Mouse (Mus musculus): ENCODE measurements at regions not wholly inside any gene's neighbourhood (a gene's known extent, or its start where the extent isn't known, plus 50 kb on each side); places are given as distances from the start of the nearest gene placed in this dataset.

DNA sequence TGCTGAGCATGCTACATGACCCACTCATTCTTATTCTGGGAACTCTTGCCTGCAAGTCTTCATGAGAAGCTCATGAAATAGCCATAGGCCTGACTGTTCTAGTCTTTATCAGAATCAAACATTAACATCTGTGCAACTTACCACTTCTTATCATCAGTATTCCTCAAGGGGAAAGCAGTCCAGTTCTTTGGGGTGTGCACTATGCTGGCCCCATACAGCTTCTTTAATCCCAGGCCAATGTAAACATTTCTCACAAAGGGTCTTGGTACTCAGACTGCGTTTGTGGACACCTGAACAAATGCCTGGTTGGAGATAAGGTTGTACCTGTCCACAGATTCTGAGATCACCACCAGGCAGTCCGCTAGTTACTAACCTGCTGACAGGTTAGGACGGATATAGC, 51.3 kb downstream of the 3110018I06Rik start:
- DNase-seq (ENCODE audit: low spot score in 2 of 2): no peak

GRCm38 (mm10) chr12:107541196-107541595, 52.8 kb downstream of the 3110018I06Rik start:
- no peak for DNase-seq (ENCODE audit: low spot score in 2 of 2)

DNA sequence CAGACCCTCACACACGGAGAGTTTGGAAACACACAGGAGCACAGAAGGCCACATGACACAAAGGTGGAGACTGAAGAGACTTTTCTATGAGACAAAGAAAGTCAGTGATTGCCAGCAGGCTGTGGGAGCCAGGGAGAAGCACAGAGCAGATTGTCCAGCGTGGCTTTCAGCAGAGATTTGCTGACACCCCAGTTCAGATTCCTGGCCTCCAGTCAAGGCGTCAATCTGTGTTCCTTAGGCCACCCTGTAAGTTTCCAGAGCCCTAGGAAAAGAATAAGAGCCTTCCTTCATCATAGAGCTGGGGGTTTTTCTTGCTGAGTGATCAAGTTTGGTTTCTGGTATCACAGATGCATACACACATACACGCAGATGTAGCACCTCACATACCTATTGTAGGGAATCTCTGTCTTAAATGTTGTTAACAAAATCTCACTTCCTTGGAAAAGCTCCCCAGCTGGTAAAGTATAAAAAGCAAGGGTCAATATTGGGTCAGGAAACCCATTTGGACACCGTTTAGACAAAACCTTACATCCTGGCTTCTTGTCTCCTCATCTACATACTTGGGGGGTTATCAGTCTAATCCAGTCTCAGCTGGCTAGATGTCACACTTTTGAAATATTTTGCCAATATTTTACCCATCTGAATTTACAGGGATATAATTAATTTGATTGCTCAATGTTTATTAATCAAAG, 58.9 kb downstream of the 3110018I06Rik start:
- DNase-seq (ENCODE audit: low spot score in 2 of 2): no peak

- no peak for DNase-seq (ENCODE audit: low spot score in 2 of 2)
Measured at GRCm38 (mm10) chr12:107547886-107548448, 59.5 kb downstream of the 3110018I06Rik start.

- peak in 1 of 2 experiments; percentile 17 for DNase-seq (ENCODE audit: low spot score in 2 of 2)
Measured at GRCm38 (mm10) chr12:107549452-107550296, 61.2 kb downstream of the 3110018I06Rik start.

- no peak for DNase-seq (ENCODE audit: low spot score in 2 of 2)
Measured at GRCm38 (mm10) chr12:107559191-107559590, 70.8 kb downstream of the 3110018I06Rik start.

DNA sequence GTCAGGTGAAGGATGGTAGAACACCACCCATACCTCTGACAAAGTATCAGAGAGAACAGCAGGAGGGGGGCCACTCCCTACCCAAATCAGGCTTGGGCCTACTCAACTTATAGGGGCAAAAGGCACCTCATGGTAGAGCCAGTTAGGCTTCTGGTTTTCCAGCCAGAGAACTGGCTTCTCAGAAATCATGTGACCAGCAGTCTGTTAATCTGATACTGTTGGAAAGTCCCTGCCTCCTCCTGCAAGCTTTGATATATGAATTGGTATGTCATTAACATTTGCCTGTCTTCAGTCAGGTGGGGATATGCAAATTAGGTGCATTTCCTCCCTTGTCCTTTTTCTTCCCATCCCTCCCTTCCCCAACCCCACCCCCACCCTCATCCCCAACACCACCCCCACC, 71.7 kb downstream of the 3110018I06Rik start:
- DNase-seq (ENCODE audit: low spot score in 2 of 2): no peak

GRCm38 (mm10) chr12:107572586-107572985, 84.2 kb downstream of the 3110018I06Rik start:
- DNase-seq (ENCODE audit: low spot score in 2 of 2): no peak

GRCm38 (mm10) chr12:107579508-107579907, 91.1 kb downstream of the 3110018I06Rik start:
- no peak for DNase-seq (ENCODE audit: low spot score in 2 of 2)

DNA sequence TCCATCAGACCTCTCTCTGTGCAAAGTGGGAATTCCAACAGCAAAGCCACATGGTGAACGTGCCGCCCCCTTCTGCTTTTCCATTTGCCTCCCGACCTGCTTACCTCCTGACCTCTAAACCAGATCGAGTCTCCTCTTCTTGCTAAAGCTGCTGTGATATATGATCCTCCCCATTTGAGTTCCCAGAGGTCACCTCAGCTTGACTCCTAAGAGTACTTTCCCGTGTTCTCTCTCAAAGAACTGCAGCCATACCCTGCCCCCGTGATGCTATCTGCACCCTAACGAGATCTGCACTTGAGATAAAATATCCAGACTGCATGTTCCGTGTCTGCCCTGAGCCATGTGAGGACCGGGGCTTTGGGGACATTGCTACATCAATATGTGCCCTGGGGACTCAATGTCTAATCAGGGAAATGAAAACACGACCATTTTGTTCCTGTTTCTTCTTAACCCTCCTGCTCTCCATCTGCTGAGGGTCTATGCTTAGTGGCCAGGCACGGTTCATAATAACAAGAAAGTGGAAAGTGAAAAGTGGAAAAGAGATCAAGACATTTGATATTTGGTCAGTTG, 94.8 kb downstream of the 3110018I06Rik start:
- no peak for DNase-seq (ENCODE audit: low spot score in 2 of 2)

DNA sequence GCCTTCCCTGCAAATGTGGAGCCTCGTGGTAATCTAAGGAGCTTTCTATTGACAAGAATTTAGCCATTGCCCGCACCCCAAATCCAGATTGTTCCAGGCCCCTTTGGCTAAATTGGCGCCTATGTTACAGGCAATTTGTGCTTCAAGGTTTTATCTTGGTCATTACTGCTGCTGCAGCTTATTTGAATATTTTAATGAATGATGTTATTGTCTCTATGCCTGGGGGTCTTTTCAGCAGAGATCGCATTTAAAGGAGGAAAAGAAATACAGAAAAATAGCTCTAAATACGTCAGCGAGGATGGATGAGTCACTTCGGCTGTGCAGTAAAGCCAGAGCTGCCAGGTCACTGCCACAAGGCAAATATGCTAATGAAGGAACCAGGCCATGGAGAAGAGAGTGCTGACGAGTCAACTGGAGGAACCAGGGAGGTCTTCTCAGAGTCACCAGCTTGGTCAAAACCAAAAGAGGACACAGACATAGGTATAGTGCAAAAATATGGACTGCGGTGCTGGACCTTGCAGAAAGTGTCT, 97.3 kb downstream of the 3110018I06Rik start:
- no peak for DNase-seq (ENCODE audit: low spot score in 2 of 2)

GRCm38 (mm10) chr12:107596236-107596635, 107.8 kb downstream of the 3110018I06Rik start:
- DNase-seq (ENCODE audit: low spot score in 2 of 2): no peak

DNA sequence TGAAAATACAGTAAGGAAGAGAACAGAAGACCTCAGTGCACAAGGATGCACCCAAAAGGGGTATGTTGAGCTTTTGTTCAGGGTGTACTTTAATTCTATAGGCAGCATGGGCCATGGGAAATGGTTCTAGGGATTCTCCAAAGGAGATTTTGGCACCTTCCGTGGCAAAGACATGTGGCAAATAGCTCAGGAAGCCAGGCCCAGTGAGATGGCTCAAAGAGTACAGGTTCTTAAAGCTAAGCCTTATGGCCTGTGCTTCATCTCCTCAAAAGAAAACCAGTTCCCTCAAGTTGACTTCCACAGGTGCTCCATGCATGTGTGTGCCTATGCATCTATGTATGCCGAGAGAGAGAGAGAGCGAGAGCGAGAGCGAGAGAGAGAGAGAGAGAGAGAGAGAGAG, 112.1 kb downstream of the 3110018I06Rik start:
- DNase-seq (ENCODE audit: low spot score in 2 of 2): no peak

GRCm38 (mm10) chr12:107608966-107609365, 120.5 kb downstream of the 3110018I06Rik start:
- DNase-seq (ENCODE audit: low spot score in 2 of 2): no peak

GRCm38 (mm10) chr12:107609986-107610385, 121.6 kb downstream of the 3110018I06Rik start:
- no peak for DNase-seq (ENCODE audit: low spot score in 2 of 2)

DNA sequence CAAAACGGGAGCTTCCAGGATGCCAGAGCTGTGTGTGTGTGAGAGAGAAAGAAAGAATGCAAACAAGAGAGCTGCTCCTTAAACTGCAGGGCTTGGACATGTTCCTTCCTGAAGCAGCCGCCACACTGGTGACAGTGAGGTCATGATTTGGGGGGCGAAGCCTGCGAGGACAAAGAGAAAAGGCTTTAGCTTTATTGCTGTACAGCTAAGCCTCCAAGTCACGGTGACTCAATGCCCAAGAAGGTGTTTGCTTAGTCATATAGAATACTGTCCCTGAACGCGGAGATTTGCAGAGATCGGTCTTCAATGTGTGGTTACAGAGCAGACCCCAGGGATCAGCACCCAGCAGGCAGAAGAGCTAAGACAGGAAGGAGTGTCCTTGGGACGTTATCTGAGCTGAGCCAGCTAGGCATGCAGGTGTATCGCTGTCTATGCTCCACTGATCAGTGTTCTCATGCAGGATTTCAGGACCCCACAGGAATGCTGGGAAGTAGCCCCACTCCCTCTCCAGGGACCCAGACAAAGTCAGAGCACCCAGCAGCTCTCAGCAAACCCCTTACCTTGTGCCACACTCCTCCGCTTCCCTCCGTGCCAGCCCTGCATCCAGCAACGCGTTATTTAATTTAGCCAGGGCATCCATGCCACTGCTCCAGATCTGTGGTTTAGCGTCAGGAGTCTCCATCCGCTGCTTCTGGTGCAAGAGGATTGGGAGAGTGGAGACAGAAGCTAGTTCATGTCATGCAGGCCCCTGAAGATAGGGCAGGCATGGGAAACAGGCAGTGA, 129.0 kb downstream of the 3110018I06Rik start:
- no peak for DNase-seq (ENCODE audit: low spot score in 2 of 2)

GRCm38 (mm10) chr12:107624446-107624845, 136.0 kb downstream of the 3110018I06Rik start:
- no peak for DNase-seq (ENCODE audit: low spot score in 2 of 2)

GRCm38 (mm10) chr12:107648008-107648407, 159.6 kb downstream of the 3110018I06Rik start:
- no peak for DNase-seq (ENCODE audit: low spot score in 2 of 2)

- no peak for DNase-seq (ENCODE audit: low spot score in 2 of 2)
Measured at GRCm38 (mm10) chr12:107652126-107652728, 163.8 kb downstream of the 3110018I06Rik start.

DNA sequence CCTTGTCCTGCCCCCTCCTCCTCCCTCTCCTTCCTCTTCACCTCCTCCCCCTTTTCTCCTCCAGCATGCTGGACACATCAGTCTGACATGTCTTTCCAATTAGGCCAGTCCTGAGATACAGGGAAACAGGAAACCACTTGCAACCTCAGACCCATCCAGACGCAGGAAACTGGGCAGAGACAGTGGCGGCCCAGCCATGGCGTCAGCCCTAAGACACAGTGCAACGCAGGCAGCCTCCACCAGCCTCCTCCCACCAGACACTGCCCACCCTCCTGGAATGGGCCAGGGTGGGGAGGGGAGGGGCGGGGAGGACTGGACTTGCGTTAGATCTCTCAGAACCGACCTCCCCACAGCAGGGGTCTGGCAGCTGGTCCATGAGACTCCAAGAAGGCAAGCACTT, 164.7 kb downstream of the 3110018I06Rik start:
- no peak for DNase-seq (ENCODE audit: low spot score in 2 of 2)
